Mouse (Mus musculus) heart, adult 2 months (tissue): ENCODE measurements around the gene Gpr55.

Source experiments
- CTCF ChIP-seq: fragments of 200-600 bp; IDR thresholded peaks from 2 replicates; pipeline ENCODE4 v1.8.1; 2022; ENCODE audit warnings: antibody characterized with exemption, mild to moderate bottlenecking, moderate library complexity
- POLR2A ChIP-seq: fragments of 200-500 bp; IDR thresholded peaks from 2 replicates; pipeline ENCODE4 v1.6.1; 2011; ENCODE audit warnings: mild to moderate bottlenecking, low read depth, low read length, control low read depth; ENCODE audit not compliant: insufficient read depth

- TF ChIP-seq CTCF, result no peak
- no peak for TF ChIP-seq POLR2A
Measured at GRCm38 (mm10) chr1:85937323-85937722, 23.5 kb downstream of the Gpr55 start.
